Comparison of ENCODE assay signal across 14 mouse cellular contexts in genomic region chr10:83607111-83607510, GRCm38 (mm10).
"Had no signal": no experiment of that assay in that cellular context is flagged by ENCODE, and none has a peak within 500 bp of the region (broad histone marks: within the 10 kb centered on the region; RNA-seq: fewer than 3 reads in every experiment).

No protein-coding gene starts in this region.

- DNase-seq: retina, postnatal 1 day; right cerebral cortex, adult 18-20 months; right cerebral cortex, postnatal 14 days; right cerebral cortex, postnatal 25 days; right cerebral cortex, postnatal 4 days; spleen, adult 18-20 months; thymus, adult 18-20 months; thymus, adult 2 months; thymus, postnatal 14 days; thymus, postnatal 25 days; thymus, postnatal 36 days had no signal

- H3K4me1 ChIP-seq: stomach, embryonic 15.5 days had no signal

- H3K27me3 ChIP-seq: neural tube, embryonic 15.5 days; stomach, embryonic 15.5 days had no signal

- H3K9ac ChIP-seq: neural tube, embryonic 15.5 days; stomach, embryonic 15.5 days had no signal

- H3K4me3 ChIP-seq: neural tube, embryonic 15.5 days; stomach, embryonic 15.5 days had no signal

- H3K9me3 ChIP-seq: neural tube, embryonic 15.5 days; stomach, embryonic 15.5 days had no signal

- H3K27ac ChIP-seq: neural tube, embryonic 15.5 days; stomach, embryonic 15.5 days; stomach, postnatal 0 days had no signal

- H3K4me2 ChIP-seq: neural tube, embryonic 15.5 days; stomach, embryonic 15.5 days had no signal
